Mouse (Mus musculus) G1E (cell line): ENCODE measurements around the gene Srebf1. TPM values are rescaled to one million over a fixed set of nuclear protein-coding genes. Genes with fewer than 3 reads are reported as not detected.

Experiments
- ATAC-seq: 2 replicates; pipeline ENCODE4 v1.8.0; 2016; ENCODE audit warnings: mild to moderate bottlenecking; ENCODE audit not compliant: insufficient number of reproducible peaks, poor library complexity, low FRiP score, severe bottlenecking; ENCODE audit errors: extremely low read depth
- DNase-seq: peaks from one replicate; pipeline ENCODE4 v3.0.0; 2012; ENCODE audit warnings: low spot score
- H3K27me3 ChIP-seq: 2 replicates; pipeline ENCODE4 v1.6.1; 2012; ENCODE audit warnings: mild to moderate bottlenecking, low read length, inconsistent platforms; ENCODE audit not compliant: insufficient read depth
- H3K36me3 ChIP-seq: replicated peaks from 2 replicates; pipeline ENCODE3; 2012; ENCODE audit warnings: mild to moderate bottlenecking, inconsistent platforms
- H3K4me1 ChIP-seq: 2 replicates; pipeline ENCODE4 v1.6.1; 2012; ENCODE audit warnings: low read depth, low read length, inconsistent platforms, mixed read lengths; ENCODE audit not compliant: insufficient read depth
- H3K4me3 ChIP-seq: 2 replicates; pipeline ENCODE4 v1.5.1; 2012; ENCODE audit warnings: low read depth, mild to moderate bottlenecking, inconsistent platforms, low read length, moderate library complexity, mixed read lengths
- H3K9me3 ChIP-seq: replicated peaks from 2 replicates; pipeline ENCODE4 v1.6.1; 2012; ENCODE audit warnings: inconsistent platforms
- CTCF ChIP-seq: IDR thresholded peaks from 2 replicates; pipeline ENCODE4 v1.5.1; 2012; ENCODE audit warnings: low read depth, low read length, inconsistent platforms, mixed read lengths
- GATA1 ChIP-seq: IDR thresholded peaks from 2 replicates; pipeline ENCODE4 v1.6.1; 2012; ENCODE audit warnings: borderline replicate concordance, low read length, inconsistent platforms, mixed read lengths
- GATA2 ChIP-seq: IDR thresholded peaks from 2 replicates; pipeline ENCODE4 v1.6.1; 2012; ENCODE audit warnings: low read depth, low read length, inconsistent platforms, borderline replicate concordance
- POLR2AphosphoS5 ChIP-seq: IDR thresholded peaks from 2 replicates; pipeline ENCODE4 v1.6.1; 2012; ENCODE audit warnings: low read depth, low read length, inconsistent platforms; ENCODE audit not compliant: insufficient replicate concordance
- TAL1 ChIP-seq: conservative IDR thresholded peaks from 2 replicates; pipeline ENCODE4 v1.6.1; 2012; ENCODE audit warnings: low read depth, low read length, inconsistent platforms, mixed read lengths
- polyA plus RNA-seq: library from polyadenylated mRNA; stranded (reverse); fragments of >175 nt; gene quantifications from 2 replicates; pipeline ENCODE4 v1.2.3, GENCODE M21; 2012
- total RNA-seq, 2 experiments: library from RNA; stranded (forward) in 1 of 2; stranded (reverse) in 1 of 2; fragments of 200-1000 nt in 1 of 2; fragments of >200 nt in 1 of 2; fragmentation: Nextera tagmentation in 1 of 2; gene quantifications; 2 replicates each; pipeline ENCODE4 v1.2.3; 2014 to 2017

Gene Srebf1
- total and polyA plus RNA-seq, 3 experiments = 66.8 to 276 (median 137) TPM

DNA sequence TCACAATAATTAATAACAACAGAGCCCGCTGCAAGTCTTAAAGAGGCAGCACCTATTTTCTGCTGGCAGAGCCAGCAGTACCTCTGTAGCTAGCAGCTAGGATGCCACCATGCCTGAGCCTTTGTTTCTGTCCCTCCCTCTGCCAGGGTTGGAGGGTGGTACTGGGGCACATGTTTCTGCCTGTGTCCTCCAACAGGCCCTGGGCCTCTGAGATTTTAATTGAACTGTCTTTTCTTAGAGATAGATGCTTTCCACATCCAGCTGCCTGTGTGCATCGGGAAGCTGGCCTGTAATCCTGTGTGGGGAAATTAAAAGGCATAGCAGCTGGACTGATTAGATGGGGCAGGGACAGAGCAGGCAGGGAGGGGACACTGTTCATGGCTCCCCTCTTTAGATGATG lies 39.6 kb downstream of the Srebf1 start:
- TF ChIP-seq CTCF (no peak), POLR2AphosphoS5 (no peak), GATA1 (no peak), GATA2 (no peak), TAL1 (no peak)
- no peak for ATAC-seq
- peaks cover 96% of the 10 kb centered on the region for H3K36me3 ChIP-seq
- no peak overlapping the region for H3K4me3 ChIP-seq
- H3K9me3 ChIP-seq = no peaks in the 10 kb centered on the region
- DNase-seq = no peak
- H3K27me3 ChIP-seq = no peaks in the 10 kb centered on the region
- peaks cover 64% of the 10 kb centered on the region for H3K4me1 ChIP-seq

DNA sequence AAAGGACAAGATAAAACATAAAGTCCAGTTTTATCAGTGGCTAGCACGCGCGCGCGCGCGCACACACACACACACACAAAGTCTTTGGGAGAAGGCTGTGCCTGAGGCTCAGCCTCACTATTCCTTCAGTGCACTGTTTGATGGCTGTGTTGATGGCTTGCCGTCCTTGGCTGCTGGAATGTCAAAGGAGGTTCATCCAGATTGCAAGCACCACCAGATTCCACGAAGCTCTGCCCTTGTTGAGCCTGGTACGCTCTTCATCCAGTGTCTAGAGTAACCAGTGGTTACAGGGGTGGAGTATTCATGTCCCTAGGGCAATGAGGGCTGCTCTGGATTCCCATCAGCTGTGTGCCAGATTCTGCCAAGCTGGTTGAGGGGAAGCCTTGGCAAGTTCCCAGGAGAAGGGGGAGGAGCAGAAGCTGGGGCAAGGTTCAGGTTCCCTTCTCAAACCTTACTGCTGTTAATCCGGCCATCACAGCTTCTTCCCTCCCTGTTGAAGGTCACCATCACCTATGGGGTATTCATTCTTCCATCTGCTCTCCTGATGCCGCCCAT lies 40.2 kb downstream of the Srebf1 start:
- Histone ChIP-seq H3K9me3 (no peaks in the 10 kb centered on the region), H3K27me3 (no peaks in the 10 kb centered on the region), H3K4me1 (peaks cover 69% of the 10 kb centered on the region), H3K4me3 (no peak overlapping the region), H3K36me3 (peaks cover 96% of the 10 kb centered on the region)
- ATAC-seq (no peak), DNase-seq (no peak)
- TF ChIP-seq GATA1 (no peak), GATA2 (no peak), TAL1 (no peak), CTCF (no peak), POLR2AphosphoS5 (no peak)

DNA sequence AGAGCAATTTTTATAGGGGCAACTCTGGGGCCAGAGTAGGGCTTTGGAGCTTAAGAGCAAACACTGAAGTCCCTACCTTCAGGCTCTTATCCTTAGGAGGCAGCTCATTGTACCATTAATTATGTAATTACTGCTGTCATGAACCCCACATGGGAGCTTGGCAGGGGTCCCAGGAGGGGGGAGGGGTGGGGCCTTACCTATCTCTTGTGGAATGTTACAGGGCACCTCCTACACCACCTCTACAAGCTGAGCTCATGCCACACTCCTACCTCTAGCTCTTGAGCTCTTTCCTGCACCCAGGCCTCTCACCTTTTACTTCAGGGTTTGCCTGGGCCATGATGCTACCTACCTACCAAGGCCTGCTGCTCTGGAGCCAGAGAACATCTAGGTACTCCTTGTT lies 43.9 kb downstream of the Srebf1 start:
- ATAC-seq (no peak), DNase-seq (no peak)
- Histone ChIP-seq H3K36me3 (peaks cover 78% of the 10 kb centered on the region), H3K9me3 (no peaks in the 10 kb centered on the region), H3K4me1 (peaks cover 72% of the 10 kb centered on the region), H3K27me3 (no peaks in the 10 kb centered on the region), H3K4me3 (no peak overlapping the region)
- TF ChIP-seq CTCF (no peak), GATA1 (no peak), GATA2 (no peak), POLR2AphosphoS5 (no peak), TAL1 (no peak)

DNA sequence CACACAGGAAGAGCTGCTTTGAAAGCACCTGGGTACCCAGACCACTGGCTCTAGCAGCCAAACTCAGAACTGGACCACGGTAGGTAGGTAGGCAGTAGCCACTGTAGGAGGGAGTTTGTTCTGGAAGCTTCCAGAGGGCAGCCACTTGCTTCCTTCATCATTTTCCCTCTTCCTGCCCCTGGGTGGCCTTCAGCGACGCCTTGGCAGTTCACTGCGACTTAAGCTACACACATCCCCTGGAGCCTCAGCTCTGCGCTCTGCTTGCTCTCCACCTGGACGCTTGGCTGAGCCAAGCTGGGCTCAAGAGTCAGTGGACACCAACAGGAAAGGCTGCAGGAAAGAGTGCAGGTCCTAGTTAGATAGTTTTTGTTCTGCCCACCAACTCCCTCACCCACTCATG lies 44.4 kb downstream of the Srebf1 start:
- H3K4me1 ChIP-seq = peaks cover 71% of the 10 kb centered on the region
- no peaks in the 10 kb centered on the region for H3K27me3 ChIP-seq
- no peak overlapping the region for H3K4me3 ChIP-seq
- no peak for DNase-seq
- TF ChIP-seq GATA1 (no peak), CTCF (no peak), POLR2AphosphoS5 (no peak)
- H3K9me3 ChIP-seq = no peaks in the 10 kb centered on the region
- no peak for ATAC-seq
- peaks cover 78% of the 10 kb centered on the region for H3K36me3 ChIP-seq

DNA sequence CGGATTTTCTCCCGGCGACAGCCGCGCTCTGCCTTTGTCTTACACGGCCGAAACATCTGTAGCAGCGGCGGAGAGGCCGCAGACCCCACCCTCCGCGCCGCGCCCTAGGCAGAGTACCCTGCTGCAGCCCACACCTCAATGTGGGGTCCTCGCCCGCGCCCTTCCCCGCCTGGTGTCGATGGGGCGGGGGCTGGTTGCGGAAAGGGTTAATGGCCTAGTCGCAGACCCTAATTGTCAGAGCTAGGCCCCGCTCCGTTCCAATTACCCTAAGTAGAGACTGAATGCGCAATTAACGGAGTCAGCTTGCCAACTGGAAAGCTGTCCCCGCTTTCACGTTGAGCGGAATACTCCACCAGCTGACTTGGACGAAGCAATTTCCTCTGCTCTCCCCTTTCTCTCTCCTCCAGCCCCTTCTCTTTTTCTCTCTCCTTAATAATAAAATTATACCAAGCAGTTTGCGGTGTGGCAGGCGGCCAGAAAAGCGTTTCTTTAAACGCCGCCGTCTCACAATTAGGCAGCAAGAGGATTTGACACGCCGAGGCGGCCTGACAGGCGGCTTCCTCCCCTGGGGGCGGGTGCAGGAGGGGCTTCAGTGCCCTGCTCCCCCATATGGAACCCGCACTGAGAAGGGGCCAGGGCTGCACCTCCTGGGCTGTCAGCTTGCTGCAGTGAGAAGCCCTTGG lies 45.3 kb downstream of the Srebf1 start:
- ATAC-seq = no peak
- Histone ChIP-seq H3K36me3 (peaks cover 78% of the 10 kb centered on the region), H3K4me1 (peaks cover 63% of the 10 kb centered on the region), H3K4me3 (peak overlapping the region; percentile 77), H3K27me3 (no peaks in the 10 kb centered on the region), H3K9me3 (no peaks in the 10 kb centered on the region)
- no peak for DNase-seq
- no peak for TF ChIP-seq GATA2
- no peak for TF ChIP-seq GATA1
- no peak for TF ChIP-seq POLR2AphosphoS5
- TF ChIP-seq CTCF = no peak

DNA sequence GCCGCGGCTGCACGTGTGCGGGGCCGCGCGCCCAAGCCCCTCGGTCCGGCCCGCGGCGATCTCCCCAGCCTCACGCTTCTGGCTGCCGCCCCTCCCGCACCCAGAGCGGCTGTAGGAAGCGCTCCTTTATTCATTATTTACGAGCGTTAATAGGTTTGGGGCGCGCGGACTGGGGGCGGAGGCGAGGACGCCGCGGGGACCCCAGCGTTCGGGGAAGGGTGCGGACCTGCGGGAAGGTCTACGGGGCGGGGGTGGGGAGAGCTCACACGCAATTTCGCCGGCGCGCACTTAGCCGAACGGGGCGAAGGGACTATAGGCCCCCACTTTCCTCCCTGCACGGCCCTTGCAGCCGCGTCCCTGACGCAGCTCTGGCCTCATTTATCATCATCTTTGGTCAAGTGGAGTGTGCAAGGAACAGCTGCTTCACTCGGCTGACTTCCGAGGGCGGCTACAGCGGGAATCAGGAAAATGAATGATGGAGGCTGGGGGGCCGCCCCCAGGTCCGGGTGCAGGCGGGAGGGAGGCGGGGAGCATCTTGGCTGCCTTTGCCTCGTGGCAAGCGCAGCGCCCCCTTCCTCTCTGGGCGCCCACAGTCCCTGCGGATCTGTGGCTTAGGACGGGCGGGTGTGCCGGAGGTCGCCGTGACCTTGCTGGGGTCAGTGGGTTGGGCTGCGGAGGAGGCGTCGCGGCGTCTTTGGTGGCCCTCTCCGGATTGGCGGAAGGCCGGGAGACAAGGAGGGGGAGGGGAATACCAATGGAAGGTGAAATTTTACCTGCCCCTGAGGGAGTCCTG lies 46.0 kb downstream of the Srebf1 start:
- Histone ChIP-seq H3K4me1 (peaks cover 62% of the 10 kb centered on the region), H3K9me3 (no peaks in the 10 kb centered on the region), H3K36me3 (peaks cover 77% of the 10 kb centered on the region), H3K4me3 (peak overlapping the region; percentile 77), H3K27me3 (no peaks in the 10 kb centered on the region)
- TF ChIP-seq POLR2AphosphoS5 (no peak), CTCF (no peak), TAL1 (no peak), GATA2 (no peak), GATA1 (no peak)
- peak; percentile 82 for DNase-seq
- no peak; the same call in 1 of the 2 replicates for ATAC-seq
